Mouse (Mus musculus) gastrocnemius, postnatal 14 days (tissue): Measurements from ENCODE around the gene Nudt4. TPM values are rescaled to one million over a fixed set of nuclear protein-coding genes. Genes with fewer than 3 reads are reported as not detected.

Experiments used
- DNase-seq: peaks from one replicate; pipeline ENCODE4 v3.0.0; 2021; ENCODE audit warnings: mixed read lengths
- intact Hi-C: fragments of 180-260 bp; cut with DNase I; formaldehyde crosslinking; loops from one replicate; pipeline ENCODE4 v1.15.1; 2025; ENCODE audit warnings: low total_unique reads
- total RNA-seq, 2 experiments: library from RNA; stranded (reverse); gene quantifications; 2 replicates each; pipeline ENCODE4 v1.2.3; 2021

Nudt4 gene
- total RNA-seq, 2 experiments from 2014 or later, result 173 to 192 TPM

DNA sequence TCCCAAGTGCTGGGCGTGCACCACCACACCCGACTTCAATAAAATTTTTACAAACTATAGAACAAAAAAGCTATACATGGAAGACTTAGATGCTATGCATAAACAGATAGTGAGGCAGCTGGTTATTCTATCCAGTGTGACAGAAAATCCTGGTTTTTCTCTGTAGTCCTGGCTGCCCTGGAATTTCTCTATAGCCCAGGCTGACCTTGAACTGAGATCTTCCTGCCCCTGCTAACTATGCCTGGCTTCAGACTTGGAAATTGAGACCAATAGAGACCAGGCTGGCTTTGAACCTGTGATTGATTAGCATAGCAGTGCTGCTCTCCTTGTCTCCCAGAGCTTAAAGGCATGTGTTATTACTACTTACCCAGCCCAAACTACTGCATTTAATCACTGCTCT is 17.8 kb downstream of the Nudt4 start:
- intact Hi-C loops, result no loop called here
- no peak for DNase-seq

DNA sequence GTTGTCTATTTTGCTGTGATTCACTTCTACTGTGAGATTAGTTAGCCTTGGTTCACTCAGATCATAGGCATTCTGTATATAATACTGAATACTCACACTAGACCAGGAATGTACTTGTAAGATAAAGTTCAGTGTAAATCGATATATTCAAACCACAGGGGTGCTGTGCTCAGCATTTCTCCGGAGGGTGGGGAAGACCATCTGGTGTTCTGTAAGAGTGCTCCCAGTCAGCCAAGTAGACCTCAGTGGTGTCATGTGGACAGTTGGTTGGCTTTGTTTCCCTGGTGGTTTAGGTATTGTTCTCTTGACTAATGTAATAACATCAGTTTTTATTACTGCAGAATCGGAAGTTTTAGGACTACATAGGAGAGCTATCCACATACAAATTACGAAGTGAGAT is 18.9 kb downstream of the Nudt4 start:
- intact Hi-C loops, result no loop called here
- no peak for DNase-seq

DNA sequence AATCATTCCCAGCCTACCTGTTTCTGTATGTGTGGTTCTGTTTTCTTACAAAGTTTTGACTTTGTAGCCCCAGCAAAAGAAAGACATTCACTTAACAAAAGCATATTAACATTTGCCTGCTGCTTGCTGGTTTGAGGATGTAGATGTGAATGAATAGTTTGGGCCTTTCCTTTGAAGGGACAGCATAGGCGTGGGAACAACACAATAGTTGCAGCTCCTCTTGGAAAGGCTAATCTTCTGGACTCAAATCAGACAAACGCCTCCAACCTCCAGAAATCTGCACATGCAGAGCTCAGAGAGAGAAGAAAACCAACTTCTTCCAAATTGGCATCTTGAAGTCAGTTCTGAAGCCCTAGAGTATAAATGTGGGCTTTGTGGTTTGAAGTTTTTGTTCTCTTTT is 19.3 kb downstream of the Nudt4 start:
- DNase-seq, result no peak
- intact Hi-C loops, result no loop called here

DNA sequence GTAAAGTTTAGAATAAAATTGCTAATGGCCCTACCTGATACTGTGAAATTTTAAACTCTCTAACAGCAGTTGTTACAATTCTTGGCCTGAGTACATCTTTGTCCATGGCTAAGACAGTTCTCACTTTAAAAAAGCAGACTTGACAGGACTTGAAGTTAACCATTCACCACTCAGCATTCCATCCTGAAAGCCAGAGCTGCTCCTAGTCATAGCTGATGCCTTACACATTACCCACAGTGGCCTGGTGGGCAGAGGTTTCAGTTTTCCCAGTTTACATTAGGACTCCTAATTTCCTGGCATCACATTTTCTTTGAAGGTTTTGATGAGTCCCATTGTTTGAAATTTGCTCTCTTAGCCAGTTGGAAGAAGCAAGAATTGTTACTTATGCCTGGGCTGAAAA is 19.9 kb downstream of the Nudt4 start:
- DNase-seq, result no peak
- intact Hi-C loops, result no loop called here

DNA sequence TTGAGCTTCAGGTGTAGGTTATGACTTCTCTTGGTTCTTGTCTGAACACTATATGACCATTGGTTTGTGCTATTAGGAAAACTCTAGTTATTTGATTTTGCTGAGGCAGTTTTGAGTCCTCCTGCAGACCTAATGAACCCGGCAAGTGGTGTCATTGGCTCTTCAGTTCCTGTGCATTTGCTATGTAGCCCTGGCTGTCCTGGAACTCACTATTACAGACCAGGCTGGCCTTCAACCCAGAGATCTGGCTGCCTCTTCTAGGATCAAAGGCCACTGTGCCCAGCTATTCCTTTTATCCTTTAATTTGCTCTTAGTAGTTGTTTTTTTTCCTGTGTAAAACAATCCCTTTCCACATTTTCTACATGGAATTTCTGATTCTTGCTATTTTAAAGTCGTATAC is 20.6 kb downstream of the Nudt4 start:
- intact Hi-C loops, result no loop called here
- DNase-seq, result no peak

DNA sequence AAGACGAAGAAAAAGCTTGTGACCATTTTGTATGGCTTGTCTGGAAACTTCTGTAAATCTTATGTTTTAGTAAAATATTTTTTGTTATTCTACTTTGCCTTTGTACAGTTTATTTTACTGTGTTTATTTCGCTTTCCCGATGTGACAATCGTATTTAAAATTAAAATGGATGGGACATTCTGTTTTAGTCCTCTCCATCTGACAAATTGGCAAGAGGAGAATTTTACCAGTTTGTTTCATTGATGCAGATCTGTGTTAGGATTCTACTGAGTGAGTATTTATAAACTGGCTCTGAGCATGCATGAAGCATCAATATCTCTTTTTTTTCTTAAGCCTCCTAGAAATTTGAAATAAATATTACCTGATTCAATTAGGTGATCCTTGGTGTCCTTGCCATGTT is 21.0 kb downstream of the Nudt4 start:
- no peak for DNase-seq
- intact Hi-C loops, result no loop called here

DNA sequence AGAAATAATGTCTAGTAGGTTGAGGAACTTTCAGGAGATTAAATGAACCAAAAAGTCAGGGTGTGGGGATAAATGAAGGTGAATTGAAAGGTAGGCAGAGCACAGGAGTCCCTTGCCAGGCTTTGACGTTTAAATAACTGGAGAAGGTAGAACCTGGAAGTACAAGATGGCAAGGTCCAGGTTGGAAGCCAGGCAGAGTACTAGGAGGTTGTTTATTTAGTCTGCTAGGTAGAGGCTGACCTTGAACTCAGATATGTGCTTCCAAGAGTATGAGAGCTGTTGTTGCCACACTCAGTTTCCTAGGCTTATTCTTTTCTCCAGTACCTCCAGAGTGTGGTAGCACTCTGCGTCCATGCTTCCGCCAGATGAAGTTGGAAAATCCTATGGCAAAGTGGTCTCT is 24.1 kb downstream of the Nudt4 start:
- intact Hi-C loops, result no loop called here
- no peak for DNase-seq

DNA sequence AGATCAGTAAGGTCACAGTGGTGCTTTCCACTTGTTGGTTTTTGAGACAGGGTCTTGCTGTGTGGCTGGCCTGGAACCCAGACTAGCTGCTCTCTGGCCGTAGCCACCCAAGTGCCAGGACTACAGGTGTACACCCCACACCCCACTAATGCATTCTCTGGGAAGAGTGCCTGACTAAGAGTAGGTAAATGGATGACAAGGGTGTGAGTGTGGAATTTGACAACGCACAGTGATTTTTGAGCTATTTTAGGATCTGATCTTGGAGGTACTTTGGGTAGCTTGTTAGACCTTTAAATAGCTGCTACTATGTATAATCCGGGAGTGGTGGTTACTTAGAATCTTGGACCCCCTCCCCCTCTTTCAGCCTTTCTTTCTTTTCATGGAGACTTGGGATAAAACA is 24.7 kb downstream of the Nudt4 start:
- DNase-seq, result no peak
- intact Hi-C loops, result no loop called here

DNA sequence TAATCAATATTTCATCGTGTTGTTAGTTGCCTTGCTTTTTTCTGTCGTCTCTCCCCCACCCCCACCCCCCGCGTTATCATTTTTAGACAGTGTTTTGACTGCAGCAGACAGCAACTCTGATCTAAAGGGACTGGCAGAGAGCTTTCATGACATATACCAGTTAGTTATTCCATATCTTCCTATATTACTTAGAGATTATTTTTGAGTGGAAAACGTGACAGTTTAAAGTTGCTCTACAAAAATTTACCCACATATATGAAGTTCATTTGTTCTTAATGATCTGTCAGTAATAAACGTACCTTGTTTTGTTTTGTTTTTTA is 27.8 kb downstream of the Nudt4 start:
- DNase-seq, result no peak

DNA sequence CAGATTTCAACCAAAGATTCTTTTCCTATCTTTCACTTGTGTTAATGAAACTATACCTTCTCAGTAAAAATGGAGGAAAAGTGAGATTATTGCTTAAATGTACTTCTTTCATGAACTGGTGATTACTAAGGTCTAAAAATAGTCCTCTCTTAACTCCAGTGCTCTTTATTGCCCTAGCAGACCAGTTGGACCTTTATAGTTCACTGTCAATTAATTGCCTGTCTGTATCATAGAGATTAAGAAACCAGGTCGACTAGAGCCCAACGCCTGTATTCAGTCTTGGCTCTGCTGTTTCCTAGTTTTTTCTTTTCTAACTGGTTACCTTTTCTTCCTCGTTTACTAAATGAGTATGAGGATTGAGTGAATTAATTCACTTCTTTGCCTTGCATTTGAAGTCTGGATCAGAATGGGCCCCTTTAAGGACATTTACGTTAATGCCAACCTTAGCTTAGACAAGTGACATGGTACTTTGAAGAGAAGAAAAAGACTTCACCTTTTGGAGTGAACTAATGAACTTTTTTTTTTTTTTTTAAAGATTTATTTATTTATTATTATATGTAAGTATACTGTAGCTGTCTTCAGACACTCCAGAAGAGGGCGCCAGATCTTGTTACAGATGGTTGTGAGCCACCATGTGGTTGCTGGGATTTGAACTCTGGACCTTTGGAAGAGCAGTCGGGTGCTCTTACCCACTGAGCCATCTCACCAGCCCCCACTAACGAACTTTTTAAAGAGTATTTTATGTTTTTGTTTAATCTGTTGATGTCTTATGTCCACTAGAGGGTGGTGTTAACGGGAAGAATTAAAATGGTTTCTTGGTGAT is 28.3 kb downstream of the Nudt4 start:
- intact Hi-C loops, result no loop called here

More for the DNA sequence above, 27.8 kb downstream of the Nudt4 start:
- intact Hi-C loops, result no loop called here

DNA sequence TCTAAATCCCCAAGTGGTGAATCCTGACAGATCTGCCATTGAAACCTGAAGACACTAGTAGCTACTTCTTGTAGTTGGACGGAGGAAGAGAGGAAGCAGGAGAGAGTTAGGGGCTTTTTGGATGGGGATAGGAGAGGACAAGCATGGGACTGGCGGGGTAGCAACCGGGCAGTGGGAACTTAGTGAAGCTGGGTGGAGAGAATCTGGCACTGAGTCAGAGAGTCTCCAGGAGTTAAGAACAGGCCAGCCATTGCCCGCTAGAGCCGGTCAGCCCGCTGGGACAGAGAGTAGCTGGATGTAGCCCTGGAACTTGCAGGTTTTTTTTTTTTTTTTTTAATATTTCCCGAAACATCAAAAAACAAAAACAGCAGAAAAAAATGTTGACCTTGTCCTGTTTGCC is 30.6 kb downstream of the Nudt4 start:
- DNase-seq, result no peak
- intact Hi-C loops, result no loop called here

More for the DNA sequence above, 28.3 kb downstream of the Nudt4 start:
- no peak for DNase-seq

DNA sequence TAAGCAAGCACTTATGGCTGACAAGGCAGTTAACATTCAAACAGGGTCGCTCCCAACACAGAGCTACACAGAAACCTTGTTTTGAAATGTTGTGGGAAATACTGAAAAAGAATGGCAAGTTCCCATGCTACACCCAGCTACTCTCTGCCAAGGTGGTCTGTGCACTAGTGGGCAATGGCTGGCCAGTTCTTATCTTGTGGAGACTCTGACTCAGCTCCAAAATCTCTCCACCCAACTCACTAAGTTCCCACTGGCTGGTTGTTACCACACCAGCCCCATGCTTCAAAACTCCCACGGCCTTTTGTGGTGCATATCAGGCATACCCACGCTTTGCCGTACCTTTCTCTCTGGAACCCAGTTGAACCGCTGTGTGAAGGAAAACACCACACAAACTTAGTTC is 31.0 kb downstream of the Nudt4 start:
- DNase-seq, result no peak
- intact Hi-C loops, result no loop called here

DNA sequence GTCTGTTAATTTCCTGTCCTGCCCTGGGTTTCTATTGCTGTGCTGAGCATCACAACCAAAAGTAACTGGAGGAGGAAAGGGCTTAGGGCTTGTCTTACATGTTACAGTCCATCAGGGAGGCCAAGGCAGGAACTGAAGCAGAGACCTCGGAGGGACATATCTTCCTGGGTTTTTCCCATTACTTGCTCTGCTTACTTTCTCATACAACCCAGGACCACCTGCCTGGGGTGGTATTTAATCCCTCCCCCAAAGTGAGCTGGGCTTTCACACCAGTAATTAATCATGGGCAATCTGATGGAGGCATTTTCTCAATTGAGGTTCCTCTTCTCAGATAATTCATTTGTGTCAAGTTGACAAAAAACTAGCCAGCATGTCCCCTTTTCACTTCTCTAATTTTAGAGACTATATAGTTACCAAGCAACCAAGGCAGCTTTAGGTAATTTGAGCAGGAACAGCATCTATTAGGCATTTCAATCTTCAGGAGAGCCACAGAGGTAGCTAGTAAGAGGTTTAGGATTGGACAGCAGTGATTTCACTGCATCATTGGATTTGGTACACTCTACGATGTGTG is 33.3 kb downstream of the Nudt4 start:
- no peak for DNase-seq
- intact Hi-C loops, result no loop called here

DNA sequence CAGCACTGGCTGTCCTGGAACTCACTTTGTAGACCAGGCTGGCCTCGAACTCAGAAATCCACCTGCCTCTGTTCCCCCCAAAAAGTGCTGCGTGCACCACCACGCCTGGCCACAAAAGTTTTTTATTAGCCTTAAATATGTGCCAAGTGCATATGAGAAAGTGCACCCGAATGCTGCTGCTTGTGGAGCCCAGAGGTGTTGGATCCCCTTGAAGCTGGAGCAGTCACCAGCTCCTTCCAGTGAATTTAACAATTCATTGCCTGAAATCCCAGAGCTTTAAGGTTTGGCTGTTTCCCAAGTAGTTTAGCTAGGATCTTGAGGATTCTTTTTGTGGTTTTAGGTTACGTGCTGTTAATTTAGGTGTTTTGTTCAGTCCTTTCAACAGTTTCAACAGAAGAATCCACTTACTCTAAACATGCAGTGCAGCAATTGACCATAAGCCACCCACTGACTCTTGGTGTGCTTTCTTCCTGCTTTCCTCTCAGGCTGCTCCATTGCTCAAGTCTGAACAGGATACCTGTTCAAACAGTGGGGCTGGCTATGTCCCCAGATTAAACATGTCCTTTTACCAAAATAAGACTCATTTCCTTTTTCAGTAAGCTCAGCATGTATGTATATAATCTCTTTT is 37.3 kb downstream of the Nudt4 start:
- DNase-seq, result no peak
- intact Hi-C loops, result no loop called here

DNA sequence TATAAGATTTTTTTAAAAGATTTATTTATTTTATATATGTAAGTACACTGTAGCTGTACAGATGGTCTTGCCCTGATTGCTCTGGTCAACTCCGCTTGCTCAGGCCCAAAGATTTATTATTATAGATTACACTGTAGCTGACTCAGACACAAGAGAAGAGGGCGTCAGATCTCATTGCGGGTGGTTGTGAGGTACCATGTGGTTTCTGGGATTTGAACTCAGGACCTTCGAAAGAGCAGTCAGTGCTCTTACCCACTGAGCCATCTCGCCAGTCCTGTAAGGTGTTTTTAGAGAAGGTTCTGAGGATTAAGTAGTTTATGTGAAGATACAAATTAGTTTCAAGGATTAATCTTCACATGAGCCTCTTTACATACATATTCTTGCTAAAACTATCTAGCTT is 38.1 kb downstream of the Nudt4 start:
- no peak for DNase-seq
- intact Hi-C loops, result no loop called here

DNA sequence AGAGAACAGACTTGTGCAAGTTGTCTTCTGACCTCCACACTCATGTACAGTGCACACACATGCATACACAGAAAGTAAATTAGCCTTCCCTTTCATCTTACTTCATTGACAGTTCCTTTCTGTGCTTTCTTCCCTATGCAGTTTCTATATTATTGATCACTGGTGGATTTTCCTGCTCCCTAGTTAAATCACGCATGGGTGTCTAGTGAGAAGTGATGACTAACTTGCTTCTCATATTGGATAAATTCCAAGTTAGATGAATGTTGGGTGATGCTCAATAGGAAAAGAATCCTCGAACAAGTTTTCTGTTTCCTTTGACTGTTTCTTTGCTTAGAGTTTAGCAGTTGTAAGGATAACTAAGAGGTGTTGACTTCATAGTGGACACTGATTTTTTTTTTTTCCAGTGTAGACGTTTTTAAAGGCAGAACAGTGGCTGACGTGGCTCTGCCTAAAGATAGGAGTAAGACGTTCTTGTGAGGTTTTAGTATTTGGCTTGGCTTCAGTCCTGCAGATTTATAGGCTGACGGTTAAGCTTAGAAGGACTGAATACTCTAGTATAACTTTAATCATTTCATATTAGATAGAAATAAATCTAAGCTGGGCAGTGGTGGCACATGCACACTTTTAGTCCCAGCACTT is 38.8 kb downstream of the Nudt4 start:
- intact Hi-C loops, result no loop called here
- no peak for DNase-seq

DNA sequence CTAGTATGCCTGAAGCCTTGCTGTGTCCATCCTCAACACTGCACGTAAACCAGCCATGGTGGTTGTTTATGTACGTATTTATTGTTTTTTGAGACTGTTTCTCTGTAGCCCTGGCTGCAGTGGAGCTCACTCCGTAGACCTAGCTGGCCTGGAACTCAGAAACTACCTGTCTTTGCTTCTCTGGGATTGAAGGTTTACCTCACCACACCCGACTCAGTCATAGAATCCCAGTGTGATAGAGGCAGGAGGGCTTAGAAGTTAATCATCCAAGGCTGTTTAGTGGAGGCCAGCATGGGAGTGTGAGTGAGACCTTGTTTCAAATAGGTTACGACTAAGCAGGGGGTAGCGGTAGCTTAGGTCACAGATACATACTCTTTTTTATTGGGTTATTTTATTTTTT is 46.3 kb downstream of the Nudt4 start:
- DNase-seq, result no peak
- intact Hi-C loops, result no loop called here

DNA sequence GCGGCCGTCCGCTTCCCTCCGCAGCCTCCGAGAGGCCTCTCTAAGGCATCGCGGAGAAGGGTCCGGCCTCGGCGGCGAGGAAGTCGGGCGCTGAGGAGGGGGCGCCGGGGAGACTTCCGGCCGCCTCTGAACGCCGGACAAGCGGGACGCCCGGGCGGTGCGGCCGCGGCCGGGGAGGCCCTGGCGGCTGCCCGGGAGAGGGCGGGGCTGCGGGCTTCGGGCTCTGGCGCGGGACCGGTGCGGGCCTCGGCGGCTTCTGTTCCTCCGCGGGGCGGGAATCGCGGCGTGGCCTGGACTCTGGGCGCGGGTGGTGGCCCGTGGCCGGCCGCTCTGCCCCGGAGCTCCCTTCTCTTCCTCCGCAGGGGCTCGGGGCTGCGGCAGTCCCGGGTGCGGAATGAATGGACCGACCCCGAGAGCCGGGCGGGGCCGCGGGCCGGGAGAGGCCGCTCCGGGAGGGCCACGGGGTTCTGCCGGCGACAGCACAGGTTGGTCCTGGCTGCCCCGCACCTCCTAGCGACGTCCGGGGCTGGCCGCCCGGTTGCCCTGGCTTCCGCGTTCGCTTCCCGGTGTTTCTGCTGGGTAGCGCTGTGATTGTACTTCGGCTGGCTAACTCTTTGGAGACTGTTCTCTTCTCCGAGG is 48.5 kb downstream of the Nudt4 start:
- DNase-seq, result peak; percentile 55
- intact Hi-C loops, result no loop called here

DNA sequence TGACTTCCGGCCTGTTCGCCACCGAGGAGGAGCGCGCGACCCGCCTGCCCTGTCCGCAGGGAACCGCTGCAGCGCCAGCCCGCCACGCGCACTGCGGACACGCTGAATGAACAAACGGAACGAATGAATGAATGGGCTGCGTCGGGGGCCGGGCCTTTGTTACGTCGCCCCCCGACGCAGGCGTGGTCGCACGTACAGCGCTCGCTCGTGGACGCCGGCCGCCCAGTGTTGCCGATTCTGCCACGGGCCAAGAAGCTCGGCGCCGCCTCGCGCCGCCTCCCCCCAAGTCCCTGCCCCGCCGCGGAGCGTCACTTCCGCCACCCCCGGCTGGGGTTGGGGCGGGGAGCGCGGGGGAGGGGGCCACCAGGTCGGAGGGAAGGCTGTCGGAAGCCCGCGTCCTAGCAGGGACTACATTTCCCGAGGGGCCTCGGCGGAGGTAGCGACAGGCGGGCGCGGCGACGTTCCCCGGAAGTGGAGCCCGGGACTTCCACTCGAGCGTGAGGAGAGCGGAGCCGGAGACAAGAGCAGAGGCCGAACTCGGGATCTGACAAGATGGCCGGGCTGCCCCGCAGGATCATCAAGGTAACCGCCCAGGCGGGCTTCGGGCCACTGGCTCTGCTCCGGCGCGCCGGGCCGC is 49.2 kb downstream of the Nudt4 start, which contains the start of gene Ube2n:
Ube2n (plus strand) TSS at position 490 of the 637 bp plus-strand sequence.
- peak; percentile 99 for DNase-seq
- intact Hi-C loops, result no loop called here
